Comparison of ENCODE assay signal across 22 mouse cellular contexts in the genomic region with DNA sequence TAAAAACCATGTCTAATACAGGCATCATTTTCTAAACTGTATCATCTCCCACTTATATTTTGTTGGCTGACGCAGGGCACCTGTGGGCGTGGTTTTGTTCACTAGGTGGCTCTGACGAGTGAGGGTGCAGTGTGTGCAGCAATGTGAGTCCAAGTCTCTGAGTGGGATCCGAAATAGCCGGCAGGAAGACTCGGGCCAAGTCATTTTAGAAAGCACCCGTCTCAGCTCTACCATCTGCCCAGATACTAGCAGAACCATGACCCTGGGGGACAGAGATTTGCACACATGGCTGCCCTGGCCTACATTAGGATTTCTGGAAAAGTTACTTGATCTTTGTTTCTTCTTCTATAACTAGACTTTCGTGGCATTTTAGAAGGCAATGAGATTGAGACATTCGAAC.
DNase-seq lines count a peak whose midpoint lies in the region; ATAC-seq and TF ChIP-seq lines count a peak whose summit lies in the region.
"Had no signal": no experiment of that assay in that cellular context is flagged by ENCODE, and none has a peak within 500 bp of the region (broad histone marks: within the 10 kb centered on the region; RNA-seq: fewer than 3 reads in every experiment).

No protein-coding gene starts in this region.

- H3K4me1 ChIP-seq in heart, postnatal 0 days (ENCODE audit: control insufficient read depth, insufficient read depth): peaks cover 37% of the 10 kb centered on the region
- peaks cover 9% of the 10 kb centered on the region for H3K4me1 ChIP-seq in midbrain, embryonic 13.5 days (replicated peaks)
- H3K4me1 ChIP-seq in lung, postnatal 0 days (ENCODE audit: insufficient read depth, low read depth, low read length): no peaks in the 10 kb centered on the region; the same call in 1 of the 2 replicates
- H3K4me1 ChIP-seq: intestine, embryonic 15.5 days had no signal

- no peaks in the 10 kb centered on the region for H3K36me3 ChIP-seq in heart, postnatal 0 days (replicated peaks; ENCODE audit: control insufficient read depth, insufficient read depth, low read length)
- no peaks in the 10 kb centered on the region for H3K36me3 ChIP-seq in midbrain, embryonic 13.5 days
- H3K36me3 ChIP-seq in lung, postnatal 0 days (ENCODE audit: insufficient read depth, low read length): no peaks in the 10 kb centered on the region
- H3K36me3 ChIP-seq: embryonic facial prominence, embryonic 12.5 days; forebrain, embryonic 12.5 days; G1E; heart, embryonic 13.5 days; hindbrain, embryonic 13.5 days; intestine, embryonic 15.5 days had no signal

- no peak; the same call in 1 of the 2 replicates for ATAC-seq in cerebellum, adult (ENCODE audit: insufficient number of reproducible peaks, low FRiP score, low TSS enrichment)
- ATAC-seq in heart, postnatal 0 days (ENCODE audit: insufficient read depth, low read depth): no peak
- no peak for ATAC-seq in midbrain, embryonic 13.5 days
- ATAC-seq in lung, postnatal 0 days: no peak
- ATAC-seq: CD4-positive, CD25-positive, alpha-beta regulatory T cell, adult 4 months; forebrain, postnatal 0 days; intestine, embryonic 15.5 days had no signal

- no peaks in the 10 kb centered on the region for H3K27me3 ChIP-seq in heart, postnatal 0 days (ENCODE audit: control insufficient read depth, insufficient read depth, low read length)
- H3K27me3 ChIP-seq in midbrain, embryonic 13.5 days: no peaks in the 10 kb centered on the region
- H3K27me3 ChIP-seq in lung, postnatal 0 days (replicated peaks; ENCODE audit: insufficient read depth, low read length): no peaks in the 10 kb centered on the region
- H3K27me3 ChIP-seq: embryonic facial prominence, embryonic 12.5 days; forebrain, embryonic 12.5 days; heart, embryonic 13.5 days; hindbrain, embryonic 13.5 days; intestine, embryonic 15.5 days had no signal

- no peaks in the 10 kb centered on the region for H3K9me3 ChIP-seq in heart, postnatal 0 days (replicated peaks; ENCODE audit: control insufficient read depth, low read length)
- no peaks in the 10 kb centered on the region for H3K9me3 ChIP-seq in midbrain, embryonic 13.5 days
- H3K9me3 ChIP-seq in lung, postnatal 0 days (ENCODE audit: low read length): no peaks in the 10 kb centered on the region
- H3K9me3 ChIP-seq: embryonic facial prominence, embryonic 12.5 days; forebrain, embryonic 12.5 days; heart, embryonic 13.5 days; hindbrain, embryonic 13.5 days; intestine, embryonic 15.5 days had no signal

- TF ChIP-seq CTCF in heart, postnatal 0 days (IDR thresholded peaks at IDR 0.05; ENCODE audit: low read depth): no peak
- no peak for TF ChIP-seq CTCF in lung, postnatal 0 days (IDR thresholded peaks at IDR 0.05)

- DNase-seq in cerebellum, adult 11 months: peak; percentile 26
- DNase-seq in heart, postnatal 0 days (ENCODE audit: low spot score): peak; percentile 3
- DNase-seq in heart, postnatal 4 days: no peak
- peak; percentile 56 for DNase-seq in cerebellum, adult 9-11 months
- DNase-seq in cerebellum, postnatal 36 days: peak; percentile 20 to 25
- no peak for DNase-seq in lung, postnatal 0 days (ENCODE audit: low spot score)
- DNase-seq: adrenal gland, adult 8-10 months; adrenal gland, postnatal 36 days; B cell, adult 2 months; forebrain, postnatal 0 days; gastrocnemius, postnatal 14 days; heart, postnatal 10 days; kidney, adult 18-20 months had no signal

- no peak overlapping the region for H3K4me3 ChIP-seq in heart, postnatal 0 days (ENCODE audit: low read depth, low read length)
- no peak overlapping the region for H3K4me3 ChIP-seq in midbrain, embryonic 13.5 days (replicated peaks)
- no peak overlapping the region for H3K4me3 ChIP-seq in lung, postnatal 0 days (ENCODE audit: low read depth, low read length)
- H3K4me3 ChIP-seq: embryonic facial prominence, embryonic 12.5 days; forebrain, embryonic 12.5 days; heart, embryonic 13.5 days; hindbrain, embryonic 13.5 days; intestine, embryonic 15.5 days had no signal

- 78% methylated on average over 9 of the region's 9 CpGs for WGBS in heart, postnatal 0 days
- 92% methylated on average over 9 of the region's 9 CpGs for WGBS in midbrain, embryonic 13.5 days
- 82% methylated on average over 9 of the region's 9 CpGs for WGBS in lung, postnatal 0 days

- no peak overlapping the region for H3K27ac ChIP-seq in heart, postnatal 0 days (ENCODE audit: low read depth)
- no peak overlapping the region for H3K27ac ChIP-seq in midbrain, embryonic 13.5 days
- H3K27ac ChIP-seq in lung, postnatal 0 days (ENCODE audit: low read length): no peak overlapping the region
- H3K27ac ChIP-seq: embryonic facial prominence, embryonic 12.5 days; forebrain, embryonic 12.5 days; heart, embryonic 13.5 days; intestine, embryonic 15.5 days had no signal

- TF ChIP-seq EP300 in heart, postnatal 0 days (IDR thresholded peaks at IDR 0.05; ENCODE audit: low read depth): no peak
- no peak for TF ChIP-seq EP300 in lung, postnatal 0 days (IDR thresholded peaks at IDR 0.05)

- no peak overlapping the region for H3K4me2 ChIP-seq in heart, postnatal 0 days (ENCODE audit: low read depth, low read length)
- no peak overlapping the region for H3K4me2 ChIP-seq in midbrain, embryonic 13.5 days (replicated peaks)
- H3K4me2 ChIP-seq in lung, postnatal 0 days (replicated peaks; ENCODE audit: low read depth, low read length): no peak overlapping the region
- H3K4me2 ChIP-seq: embryonic facial prominence, embryonic 12.5 days; forebrain, embryonic 12.5 days; heart, embryonic 13.5 days; hindbrain, embryonic 13.5 days; intestine, embryonic 15.5 days had no signal

- no peak overlapping the region for H3K9ac ChIP-seq in heart, postnatal 0 days (replicated peaks; ENCODE audit: low read depth, low read length)
- no peak overlapping the region for H3K9ac ChIP-seq in midbrain, embryonic 13.5 days (replicated peaks)
- no peak overlapping the region for H3K9ac ChIP-seq in lung, postnatal 0 days (replicated peaks; ENCODE audit: low read depth)
- H3K9ac ChIP-seq: embryonic facial prominence, embryonic 12.5 days; forebrain, embryonic 12.5 days; forebrain, postnatal 0 days; heart, embryonic 13.5 days; hindbrain, embryonic 13.5 days; intestine, embryonic 15.5 days had no signal

Comparison
In these comparisons a context has a peak if more than half of its experiments do, and no peak if none do; other contexts are left out.
1. DNase-seq: peak in cerebellum, adult 11 months (single experiment), heart, postnatal 0 days (single experiment), cerebellum, adult 9-11 months (single experiment) and cerebellum, postnatal 36 days (2 of 2); none in heart, postnatal 4 days (single experiment) and lung, postnatal 0 days (single experiment).